Mouse (Mus musculus) left cerebral cortex, postnatal 4 days (tissue): Measurements from ENCODE around the gene Clk1. TPM values are rescaled to one million over a fixed set of nuclear protein-coding genes. Genes with fewer than 3 reads are reported as not detected.
"Not testable (repeated sequence)": the region's sequence is repeated elsewhere in the genome, so short reads cannot be mapped to it uniquely, and the experiment has no call there.

Experiments
- DNase-seq: peaks from one replicate; pipeline ENCODE4 v3.0.0-alpha.2; 2022
- intact Hi-C: fragments of 180-260 bp; cut with DNase I; formaldehyde crosslinking; loops from one replicate; pipeline ENCODE4 v1.15.1; 2025
- total RNA-seq, 2 experiments: library from RNA; stranded (reverse); gene quantifications; 2 replicates each; pipeline ENCODE4 v1.2.3; 2021

Gene Clk1
- total RNA-seq, 2 experiments from 2014 or later: 103 TPM

GRCm38 (mm10) chr1:58408141-58408540, 15.7 kb downstream of the Clk1 start:
- intact Hi-C loops: no loop called here
- DNase-seq: no peak

- no peak for DNase-seq
- intact Hi-C loops: no loop called here
These were observed 16.5 kb downstream of the Clk1 start for GRCm38 (mm10) chr1:58407321-58407720.

- intact Hi-C loops: no loop called here
- DNase-seq: no peak
These were observed 20.1 kb downstream of the Clk1 start for GRCm38 (mm10) chr1:58403745-58404144.

GRCm38 (mm10) chr1:58401396-58401795, 22.5 kb downstream of the Clk1 start:
- DNase-seq: no peak
- intact Hi-C loops: no loop called here

GRCm38 (mm10) chr1:58397731-58398130, 26.1 kb downstream of the Clk1 start:
- DNase-seq: no peak
- intact Hi-C loops: no loop called here

- intact Hi-C loops: no loop called here
- DNase-seq: no peak
These were observed 27.7 kb downstream of the Clk1 start for GRCm38 (mm10) chr1:58396179-58396578.

GRCm38 (mm10) chr1:58395341-58395740, 28.5 kb downstream of the Clk1 start:
- DNase-seq: no peak
- intact Hi-C loops: no loop called here

GRCm38 (mm10) chr1:58393284-58394195, 30.3 kb downstream of the Clk1 start:
- intact Hi-C loops: no loop called here
- DNase-seq: peak; percentile 47

- peak; percentile 96 for DNase-seq
- intact Hi-C loops: no loop called here
These were observed 31.1 kb downstream of the Clk1 start, which contains the start of gene Bzw1 for GRCm38 (mm10) chr1:58392652-58393283. Gene Bzw1 (plus strand): TSS chr1:58392898.

- intact Hi-C loops: no loop called here
- no peak for DNase-seq
These were observed 31.6 kb downstream of the Clk1 start for GRCm38 (mm10) chr1:58392268-58392651.

GRCm38 (mm10) chr1:58391421-58392267, 32.2 kb downstream of the Clk1 start:
- intact Hi-C loops: no loop called here
- no peak for DNase-seq

- intact Hi-C loops: no loop called here
- DNase-seq: no peak
These were observed 41.1 kb downstream of the Clk1 start for GRCm38 (mm10) chr1:58382586-58383281.

- no peak for DNase-seq
- intact Hi-C loops: no loop called here
These were observed 48.2 kb downstream of the Clk1 start for GRCm38 (mm10) chr1:58375574-58376147.

GRCm38 (mm10) chr1:58374266-58374665, 49.6 kb downstream of the Clk1 start:
- DNase-seq, intact Hi-C loops: not testable (repeated sequence)

- intact Hi-C loops: no loop called here
- no peak for DNase-seq
These were observed 54.1 kb downstream of the Clk1 start for GRCm38 (mm10) chr1:58369716-58370115.

- DNase-seq: no peak
These were observed 57.0 kb downstream of the Clk1 start for GRCm38 (mm10) chr1:58366737-58367471.

GRCm38 (mm10) chr1:58365829-58366228, 58.0 kb downstream of the Clk1 start:
- intact Hi-C loops: no loop called here
- DNase-seq: no peak

More at GRCm38 (mm10) chr1:58366737-58367471, 57.0 kb downstream of the Clk1 start:
- intact Hi-C loops: no loop called here

GRCm38 (mm10) chr1:58364551-58364950, 59.3 kb downstream of the Clk1 start:
- DNase-seq: no peak

GRCm38 (mm10) chr1:58362296-58362695, 61.6 kb downstream of the Clk1 start:
- intact Hi-C loops: no loop called here

More at GRCm38 (mm10) chr1:58364551-58364950, 59.3 kb downstream of the Clk1 start:
- intact Hi-C loops: no loop called here

More at GRCm38 (mm10) chr1:58362296-58362695, 61.6 kb downstream of the Clk1 start:
- no peak for DNase-seq
